Mouse (Mus musculus) C2C12 (cell line): ENCODE data around the gene Kazald1. TPM values are rescaled to one million over a fixed set of nuclear protein-coding genes. Genes with fewer than 3 reads are reported as not detected.
A peak's percentile ranks its signal among the peaks of the same experiment; 100 is the strongest.

Experiments used
- H3K27me3 ChIP-seq: one replicate; pipeline ENCODE4 v1.6.1; 2011; ENCODE audit not compliant: control insufficient read depth, insufficient read depth, insufficient read length
- H3K36me3 ChIP-seq: one replicate; pipeline ENCODE4 v1.6.1; 2011; ENCODE audit not compliant: control insufficient read depth, insufficient read depth
- H3K4me3 ChIP-seq: one replicate; pipeline ENCODE4 v1.5.1; 2011; ENCODE audit warnings: mild to moderate bottlenecking, control low read depth; ENCODE audit not compliant: poor library complexity, insufficient read depth, severe bottlenecking
- H3K79me2 ChIP-seq: one replicate; pipeline ENCODE4 v1.6.1; 2011; ENCODE audit not compliant: control insufficient read depth, insufficient read depth
- H3K79me3 ChIP-seq: one replicate; pipeline ENCODE4 v1.6.1; 2011; ENCODE audit warnings: low read depth, control low read depth
- H3ac ChIP-seq: one replicate; pipeline ENCODE3; 2011; ENCODE audit warnings: low read depth; ENCODE audit not compliant: control insufficient read depth, insufficient read length
- CEBPB ChIP-seq: IDR thresholded peaks from one replicate; pipeline ENCODE4 v1.6.1; 2011; ENCODE audit warnings: low read depth, mild to moderate bottlenecking, control low read depth, moderate library complexity
- CTCF ChIP-seq: IDR thresholded peaks from one replicate; pipeline ENCODE4 v1.5.1; 2011; ENCODE audit not compliant: control insufficient read depth, insufficient read depth, insufficient read length
- FOSL1 ChIP-seq: IDR thresholded peaks from one replicate; pipeline ENCODE4 v1.8.0; 2011; ENCODE audit warnings: mild to moderate bottlenecking, low read length; ENCODE audit not compliant: poor library complexity, insufficient read depth, severe bottlenecking
- MAX ChIP-seq: IDR thresholded peaks from one replicate; pipeline ENCODE4 v1.6.1; 2011; ENCODE audit warnings: mild to moderate bottlenecking, control low read depth
- MYOD1 ChIP-seq: IDR thresholded peaks from one replicate; pipeline ENCODE4 v1.6.1; 2011; ENCODE audit warnings: low read depth; ENCODE audit not compliant: control insufficient read depth, insufficient read length
- MYOG ChIP-seq: IDR thresholded peaks from one replicate; pipeline ENCODE4 v1.6.1; 2011; ENCODE audit not compliant: control insufficient read depth, insufficient read length; ENCODE audit errors: extremely low read depth
- USF1 ChIP-seq: IDR thresholded peaks from one replicate; pipeline ENCODE4 v1.6.1; 2011; ENCODE audit warnings: low read depth, mild to moderate bottlenecking, control low read depth, moderate library complexity
- polyA plus RNA-seq: library from polyadenylated mRNA; unstranded; fragments of >200 nt; fragmentation: generic; extraction: Trizol; gene quantifications from one replicate; pipeline ENCODE4 v1.2.1, GENCODE M21; 2012; ENCODE audit warnings: missing spikeins

Kazald1 gene
- polyA plus RNA-seq, 1 experiment, result 7.8 TPM

GRCm38 (mm10) chr19:45078971-45079764, 4.1 kb downstream of the Kazald1 start:
- no peaks in the 10 kb centered on the region for H3K27me3 ChIP-seq
- no peak overlapping the region for H3K4me3 ChIP-seq
- no peak overlapping the region for H3ac ChIP-seq
- no peaks in the 10 kb centered on the region for H3K79me2 ChIP-seq
- TF ChIP-seq MYOD1 (no peak), CTCF (peak; percentile 6)
- H3K36me3 ChIP-seq, result no peaks in the 10 kb centered on the region
- H3K79me3 ChIP-seq, result no peaks in the 10 kb centered on the region

GRCm38 (mm10) chr19:45079769-45080515, 4.9 kb downstream of the Kazald1 start:
- peaks cover 3% of the 10 kb centered on the region for H3K27me3 ChIP-seq

GRCm38 (mm10) chr19:45080711-45081110, 5.7 kb downstream of the Kazald1 start:
- Histone ChIP-seq H3K4me3 (peak overlapping the region; percentile 26), H3ac (peak overlapping the region; percentile 54), H3K79me3 (no peaks in the 10 kb centered on the region), H3K36me3 (no peaks in the 10 kb centered on the region), H3K79me2 (no peaks in the 10 kb centered on the region), H3K27me3 (peaks cover 11% of the 10 kb centered on the region)
- TF ChIP-seq MAX (no peak), CEBPB (no peak), CTCF (no peak), MYOG (no peak), MYOD1 (no peak), FOSL1 (no peak), USF1 (no peak)

More at GRCm38 (mm10) chr19:45079769-45080515, 4.9 kb downstream of the Kazald1 start:
- H3K36me3 ChIP-seq, result no peaks in the 10 kb centered on the region
- H3ac ChIP-seq, result peak overlapping the region; percentile 71
- TF ChIP-seq MYOG, result no peak
- TF ChIP-seq MAX, result no peak
- TF ChIP-seq FOSL1, result no peak
- TF ChIP-seq CTCF, result no peak
- no peak for TF ChIP-seq CEBPB
- no peak for TF ChIP-seq USF1
- no peaks in the 10 kb centered on the region for H3K79me2 ChIP-seq
- no peak overlapping the region for H3K4me3 ChIP-seq
- H3K79me3 ChIP-seq, result no peaks in the 10 kb centered on the region

- TF ChIP-seq MAX (no peak), MYOG (no peak), MYOD1 (no peak), CTCF (peak; percentile 68), CEBPB (no peak)
- Histone ChIP-seq H3K27me3 (peaks cover 17% of the 10 kb centered on the region), H3K4me3 (no peak overlapping the region), H3K79me2 (no peaks in the 10 kb centered on the region), H3K36me3 (no peaks in the 10 kb centered on the region), H3ac (no peak overlapping the region), H3K79me3 (no peaks in the 10 kb centered on the region)
Observed at GRCm38 (mm10) chr19:45081279-45081678, 6.2 kb downstream of the Kazald1 start.

GRCm38 (mm10) chr19:45081841-45082550, 7.0 kb downstream of the Kazald1 start:
- Histone ChIP-seq H3K36me3 (no peaks in the 10 kb centered on the region), H3ac (no peak overlapping the region), H3K27me3 (peaks cover 20% of the 10 kb centered on the region), H3K4me3 (no peak overlapping the region), H3K79me3 (no peaks in the 10 kb centered on the region), H3K79me2 (no peaks in the 10 kb centered on the region)
- TF ChIP-seq USF1, result no peak
- peak; percentile 18 for TF ChIP-seq CTCF
